Mouse (Mus musculus) urinary bladder, adult 2 months (tissue): ENCODE data around the gene Zfp358. TPM values are rescaled to one million over a fixed set of nuclear protein-coding genes. Genes with fewer than 3 reads are reported as not detected.
A peak's percentile ranks its signal among the peaks of the same experiment; 100 is the strongest.

Experiments used
- DNase-seq: peaks from one replicate; pipeline ENCODE4 v3.0.0; 2022; ENCODE audit warnings: low spot score
- polyA plus RNA-seq: library from polyadenylated mRNA; depleted of rRNA; stranded (reverse); fragments of >200 nt; gene quantifications from 2 replicates; pipeline ENCODE4 v1.2.3, GENCODE M21; 2012; rRNA removed

Gene Zfp358
- 27.5 and 31.0 TPM in 2 replicates for polyA plus RNA-seq

DNA sequence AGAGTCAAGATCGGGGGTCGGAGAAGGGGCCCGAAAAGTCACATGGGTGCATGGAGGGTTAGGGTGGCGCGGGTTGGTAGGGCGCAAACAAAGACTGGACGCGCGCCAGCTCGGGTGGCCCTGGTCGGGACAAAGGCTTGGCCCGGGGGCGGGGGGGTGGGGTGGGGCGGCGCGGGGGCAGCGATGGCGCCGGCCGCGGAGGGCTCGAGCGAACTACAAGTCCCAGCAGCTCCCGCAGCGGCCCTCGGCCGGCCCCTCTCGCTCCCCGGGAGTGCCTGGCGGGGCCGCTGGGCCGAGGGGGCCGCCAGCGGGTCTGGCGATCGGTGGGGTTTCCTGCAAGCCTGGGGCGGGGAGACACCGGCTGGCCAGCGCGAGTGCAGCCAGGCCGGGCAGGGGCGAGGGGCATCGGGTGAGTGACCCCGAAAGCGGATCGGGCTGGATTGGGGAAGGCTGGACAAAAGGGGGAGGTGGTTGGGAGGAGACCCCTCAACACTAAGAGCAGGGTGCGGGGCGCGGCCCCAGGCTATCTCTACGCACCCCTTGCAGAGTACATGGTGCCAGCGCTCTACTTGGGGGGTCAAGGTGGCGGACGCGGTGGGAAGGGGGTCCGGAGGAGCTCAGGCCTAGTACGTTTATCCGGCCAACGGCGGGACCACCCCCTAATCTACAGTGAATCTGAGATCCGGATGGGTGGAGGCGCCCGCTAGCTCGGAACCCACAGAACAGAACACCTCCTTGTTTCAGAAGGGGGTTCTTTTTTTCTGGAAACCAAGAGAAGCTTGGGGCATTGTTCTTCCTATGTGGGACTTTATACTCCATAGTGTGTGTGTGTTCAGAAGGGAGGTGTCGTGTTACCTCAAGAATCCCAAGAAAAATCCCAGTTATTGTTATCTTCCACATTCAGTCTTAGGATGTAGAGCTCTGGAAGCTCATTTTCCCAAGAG is at the start of gene Zfp358:
TSS of gene Zfp358 (plus strand) at position 238 of the 944 bp plus-strand sequence.
- DNase-seq: peak; percentile 66

DNA sequence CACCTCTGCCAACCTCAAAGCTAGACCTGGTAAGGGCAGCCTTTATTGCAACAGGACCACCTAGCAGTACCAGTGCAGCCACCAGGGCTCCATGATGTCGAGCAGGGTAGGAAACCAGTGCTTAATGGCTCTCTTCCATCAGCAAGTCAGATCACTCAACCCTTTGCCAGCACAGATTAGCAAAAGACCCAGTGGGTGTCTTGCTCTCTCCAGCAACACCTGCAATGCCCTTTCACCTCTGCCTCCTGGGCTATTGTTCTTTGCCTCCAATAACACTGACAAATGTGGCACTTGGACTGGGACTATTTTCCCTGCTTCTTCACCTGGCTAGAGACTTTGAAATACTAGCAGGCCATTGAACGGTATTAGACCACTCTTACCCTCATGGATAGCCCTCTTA is 43.7 kb upstream of the Zfp358 start:
- no peak for DNase-seq

DNA sequence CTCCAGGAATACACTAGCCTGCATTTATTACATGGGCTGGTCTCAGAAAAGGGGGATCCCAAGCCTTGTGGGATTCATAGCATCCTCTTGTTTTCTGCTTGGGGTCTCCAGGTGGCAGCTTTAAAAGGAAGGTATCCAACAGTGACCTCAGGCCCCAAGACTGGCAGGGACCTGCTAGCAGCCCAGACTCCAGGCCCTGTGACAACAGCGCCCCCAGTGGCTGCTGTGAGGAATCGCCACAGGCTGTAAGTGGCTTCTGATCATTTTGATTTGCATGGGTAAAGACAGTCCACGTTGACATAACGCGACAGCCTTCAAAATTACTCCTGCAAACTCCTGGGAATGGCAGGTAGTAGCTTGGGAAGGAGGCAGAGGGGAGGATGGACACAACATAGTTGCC is 42.3 kb upstream of the Zfp358 start:
- DNase-seq: no peak

GRCm38 (mm10) chr8:3451992-3452391 is 40.9 kb upstream of the Zfp358 start:
- no peak for DNase-seq

- DNase-seq: no peak
These were observed 29.7 kb upstream of the Zfp358 start for GRCm38 (mm10) chr8:3463248-3463647.

- no peak for DNase-seq
These were observed 28.6 kb upstream of the Zfp358 start for GRCm38 (mm10) chr8:3464309-3464708.

GRCm38 (mm10) chr8:3467006-3467885 is 25.7 kb upstream of the Zfp358 start, which contains the start of gene Pex11g:
Gene Pex11g, minus strand, starts transcription at chr8:3467680.
- DNase-seq: peak; percentile 96

- no peak for DNase-seq
These were observed 24.9 kb upstream of the Zfp358 start for GRCm38 (mm10) chr8:3467886-3468545.

GRCm38 (mm10) chr8:3468838-3469237 is 24.1 kb upstream of the Zfp358 start:
- no peak for DNase-seq

GRCm38 (mm10) chr8:3470562-3470961 is 22.4 kb upstream of the Zfp358 start, which contains the start of gene Tex45:
Gene Tex45, plus strand, starts transcription at chr8:3470862.
- no peak for DNase-seq

GRCm38 (mm10) chr8:3475715-3476429 is 17.1 kb upstream of the Zfp358 start:
- no peak for DNase-seq

- DNase-seq: no peak
These were observed 12.6 kb upstream of the Zfp358 start for GRCm38 (mm10) chr8:3480221-3480785.

GRCm38 (mm10) chr8:3481605-3482004 is 11.3 kb upstream of the Zfp358 start:
- no peak for DNase-seq

DNA sequence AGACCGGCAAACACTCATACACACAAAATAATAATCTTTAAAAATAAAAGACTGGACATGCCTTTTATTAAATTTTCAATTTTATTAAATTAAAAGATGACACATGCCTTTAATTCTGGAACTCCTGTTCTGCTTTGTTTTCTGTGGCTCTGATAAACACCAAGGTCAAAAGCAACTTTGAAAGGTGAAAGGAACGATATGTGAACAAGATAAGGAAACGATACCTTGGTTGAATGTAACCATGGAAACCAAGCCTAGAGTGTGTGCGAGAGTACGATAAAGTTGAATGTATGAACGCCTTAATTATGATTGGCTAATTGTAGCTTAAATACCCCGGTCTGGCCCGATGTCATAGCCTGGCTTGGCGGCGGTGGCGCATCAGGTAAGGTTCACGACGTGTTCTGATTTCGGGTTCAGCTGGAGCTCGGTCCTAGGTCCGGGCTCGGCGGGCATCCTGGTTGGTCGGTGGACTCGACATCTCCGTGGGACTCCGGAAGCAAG is 10.6 kb upstream of the Zfp358 start:
- no peak for DNase-seq

DNA sequence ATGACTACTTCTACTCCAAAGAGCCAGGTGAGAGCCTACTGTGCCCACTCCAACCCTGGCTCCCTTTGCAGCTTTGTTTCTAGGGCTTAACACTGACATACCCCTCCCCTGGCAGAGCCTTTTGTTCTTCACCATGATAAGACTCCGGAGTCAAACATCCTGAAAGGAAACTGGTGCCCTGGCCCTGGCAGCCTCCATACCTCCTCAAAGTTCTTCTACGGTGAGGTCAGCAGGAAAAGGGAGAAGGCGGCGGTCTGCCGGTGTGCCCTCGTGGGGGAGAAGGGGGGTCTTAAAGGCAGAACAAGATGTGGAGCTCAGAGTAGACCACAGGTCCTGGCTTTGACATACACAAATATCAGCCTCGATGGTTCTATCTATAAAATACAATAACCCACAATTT is 9.4 kb upstream of the Zfp358 start:
- DNase-seq: no peak

DNA sequence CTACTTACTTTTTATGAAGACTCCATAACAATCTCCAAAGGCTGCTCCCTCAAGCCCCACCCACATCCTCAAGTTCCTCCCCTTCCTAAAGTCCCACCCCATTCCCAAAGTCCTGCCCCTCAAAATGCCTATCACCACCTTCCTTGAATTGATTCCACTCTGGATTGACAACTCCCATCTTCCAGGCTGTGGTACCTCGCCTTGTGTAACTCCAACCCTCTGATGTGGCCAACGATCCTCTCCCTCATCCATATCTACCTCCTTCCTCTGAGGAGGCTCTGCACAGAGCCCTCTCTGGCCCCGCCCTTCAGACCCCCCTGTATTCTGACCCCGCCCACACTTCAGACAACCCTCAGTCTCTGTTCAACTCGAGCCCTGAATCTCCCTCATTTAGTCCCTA is 7.7 kb upstream of the Zfp358 start:
- DNase-seq: no peak

DNA sequence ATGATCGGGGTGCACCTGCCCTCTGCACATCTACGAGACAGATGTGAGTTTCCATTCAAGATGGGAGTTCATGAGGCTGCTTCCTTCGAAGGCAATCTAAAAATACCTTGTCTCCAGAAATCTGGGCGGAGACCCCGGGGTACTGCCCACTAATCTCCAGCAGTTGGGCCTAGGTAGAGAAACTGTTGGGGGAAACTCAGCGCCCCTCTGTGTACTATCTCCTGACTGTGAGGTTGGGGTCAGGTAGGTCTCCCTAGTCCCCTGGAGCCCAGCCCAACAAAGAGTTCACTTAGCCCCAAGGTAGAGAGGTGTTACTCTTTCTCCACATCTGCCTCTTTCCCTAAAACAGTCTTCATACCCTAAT is 889 bp downstream of the Zfp358 start:
- no peak for DNase-seq

- DNase-seq: no peak
These were observed 2.9 kb downstream of the Zfp358 start for GRCm38 (mm10) chr8:3495578-3496427.

- DNase-seq: no peak
These were observed 3.5 kb downstream of the Zfp358 start for GRCm38 (mm10) chr8:3496428-3496748.

- no peak for DNase-seq
These were observed 5.6 kb downstream of the Zfp358 start for GRCm38 (mm10) chr8:3498583-3498982.
